Mouse (Mus musculus) brown adipose tissue, adult 24 weeks (tissue): ENCODE measurements around the gene Atl2. TPM values are rescaled to one million over a fixed set of nuclear protein-coding genes. Genes with fewer than 3 reads are reported as not detected.
A peak's percentile ranks its signal among the peaks of the same experiment; 100 is the strongest.

Experiments
- H3K27ac ChIP-seq: fragments of 200-500 bp; replicated peaks from 2 replicates; pipeline ENCODE4 v1.5.1; 2012; ENCODE audit warnings: low read depth, mild to moderate bottlenecking, low read length
- H3K4me1 ChIP-seq: fragments of 200-500 bp; 2 replicates; pipeline ENCODE4 v1.6.1; 2012; ENCODE audit warnings: low read length, mixed read lengths; ENCODE audit not compliant: control insufficient read depth, insufficient read depth, insufficient read length
- H3K4me3 ChIP-seq: fragments of 200-500 bp; 2 replicates; pipeline ENCODE4 v1.5.1; 2012; ENCODE audit warnings: low read depth, mild to moderate bottlenecking, low read length, moderate library complexity; ENCODE audit not compliant: insufficient read depth
- polyA plus RNA-seq: library from polyadenylated mRNA; stranded (reverse); fragments of >200 nt; gene quantifications from 2 replicates; pipeline ENCODE4 v1.2.4, GENCODE M21; 2012; ENCODE audit not compliant: missing spikeins, insufficient read depth, insufficient read length

Gene Atl2
- polyA plus RNA-seq, 1 experiment: 38.1 TPM

GRCm38 (mm10) chr17:79912174-79912573 lies 16.3 kb upstream of the Atl2 start:
- no peaks in the 10 kb centered on the region; the same call in 1 of the 2 replicates for H3K4me1 ChIP-seq
- no peak overlapping the region for H3K4me3 ChIP-seq
- no peak overlapping the region for H3K27ac ChIP-seq

- H3K4me1 ChIP-seq: no peaks in the 10 kb centered on the region
- no peak overlapping the region for H3K4me3 ChIP-seq
- H3K27ac ChIP-seq: no peak overlapping the region
Observed at GRCm38 (mm10) chr17:79911718-79912117, 15.8 kb upstream of the Atl2 start.

GRCm38 (mm10) chr17:79909571-79909970 lies 13.6 kb upstream of the Atl2 start:
- no peaks in the 10 kb centered on the region for H3K4me1 ChIP-seq
- no peak overlapping the region for H3K4me3 ChIP-seq
- H3K27ac ChIP-seq: no peak overlapping the region

- Histone ChIP-seq H3K4me1 (peaks cover 3% of the 10 kb centered on the region), H3K4me3 (no peak overlapping the region), H3K27ac (no peak overlapping the region)
Observed at GRCm38 (mm10) chr17:79907698-79908097, 11.8 kb upstream of the Atl2 start.

GRCm38 (mm10) chr17:79906791-79907494 lies 11.0 kb upstream of the Atl2 start:
- no peak overlapping the region for H3K27ac ChIP-seq
- H3K4me1 ChIP-seq: peaks cover 3% of the 10 kb centered on the region

GRCm38 (mm10) chr17:79904593-79904992 lies 8.7 kb upstream of the Atl2 start:
- Histone ChIP-seq H3K27ac (no peak overlapping the region), H3K4me1 (peaks cover 3% of the 10 kb centered on the region), H3K4me3 (no peak overlapping the region)

More at GRCm38 (mm10) chr17:79906791-79907494, 11.0 kb upstream of the Atl2 start:
- no peak overlapping the region for H3K4me3 ChIP-seq

- Histone ChIP-seq H3K27ac (no peak overlapping the region), H3K4me1 (peaks cover 3% of the 10 kb centered on the region), H3K4me3 (no peak overlapping the region)
Observed at GRCm38 (mm10) chr17:79901207-79901606, 5.3 kb upstream of the Atl2 start.

GRCm38 (mm10) chr17:79898156-79898746 lies 2.3 kb upstream of the Atl2 start:
- Histone ChIP-seq H3K4me1 (peaks cover 6% of the 10 kb centered on the region), H3K27ac (no peak overlapping the region), H3K4me3 (no peak overlapping the region)

- Histone ChIP-seq H3K27ac (no peak overlapping the region), H3K4me1 (peaks cover 8% of the 10 kb centered on the region)
Observed at GRCm38 (mm10) chr17:79897666-79898065, 1.7 kb upstream of the Atl2 start.

GRCm38 (mm10) chr17:79894971-79895882 lies 696 bp downstream of the Atl2 start:
- Histone ChIP-seq H3K27ac (peak overlapping the region; percentile 87), H3K4me3 (peak overlapping the region; percentile 79), H3K4me1 (peaks cover 13% of the 10 kb centered on the region)

More at GRCm38 (mm10) chr17:79897666-79898065, 1.7 kb upstream of the Atl2 start:
- H3K4me3 ChIP-seq: no peak overlapping the region

- peaks cover 21% of the 10 kb centered on the region for H3K4me1 ChIP-seq
- H3K4me3 ChIP-seq: peak overlapping the region; percentile 39
- peak overlapping the region; percentile 76 for H3K27ac ChIP-seq
Observed at GRCm38 (mm10) chr17:79894054-79894453, 1.9 kb downstream of the Atl2 start.

- peaks cover 24% of the 10 kb centered on the region for H3K4me1 ChIP-seq
- peak overlapping the region; percentile 41 for H3K27ac ChIP-seq
- H3K4me3 ChIP-seq: no peak overlapping the region
Observed at GRCm38 (mm10) chr17:79891944-79892343, 4.0 kb downstream of the Atl2 start.

- Histone ChIP-seq H3K27ac (no peak overlapping the region), H3K4me1 (peaks cover 16% of the 10 kb centered on the region), H3K4me3 (no peak overlapping the region)
Observed at GRCm38 (mm10) chr17:79887926-79888325, 8.0 kb downstream of the Atl2 start.

GRCm38 (mm10) chr17:79883198-79883597 lies 12.7 kb downstream of the Atl2 start:
- H3K27ac ChIP-seq: no peak overlapping the region
- H3K4me1 ChIP-seq: peaks cover 5% of the 10 kb centered on the region; the same call in 1 of the 2 replicates
- H3K4me3 ChIP-seq: no peak overlapping the region

- no peak overlapping the region for H3K27ac ChIP-seq
- no peak overlapping the region for H3K4me3 ChIP-seq
- no peaks in the 10 kb centered on the region for H3K4me1 ChIP-seq
Observed at GRCm38 (mm10) chr17:79865027-79865426, 30.9 kb downstream of the Atl2 start.
